Mouse (Mus musculus) cortical plate, adult 2 months (tissue): Measurements from ENCODE around the gene 4930402H24Rik. TPM values are rescaled to one million over a fixed set of nuclear protein-coding genes. Genes with fewer than 3 reads are reported as not detected.

Experiments
- H3K27ac ChIP-seq: fragments of 200-500 bp; 2 replicates; pipeline ENCODE4 v1.5.1; 2012; ENCODE audit warnings: low read length, control low read depth, inconsistent platforms; ENCODE audit not compliant: insufficient read depth
- H3K4me1 ChIP-seq: fragments of 200-500 bp; 2 replicates; pipeline ENCODE4 v1.6.1; 2011; ENCODE audit warnings: low read length; ENCODE audit not compliant: control insufficient read depth, insufficient read depth
- H3K4me3 ChIP-seq: fragments of 200-500 bp; 2 replicates; pipeline ENCODE4 v1.5.1; 2011; ENCODE audit warnings: mild to moderate bottlenecking, low read length, control low read depth; ENCODE audit not compliant: insufficient read depth
- CTCF ChIP-seq: fragments of 200-500 bp; IDR thresholded peaks from 2 replicates; pipeline ENCODE4 v1.5.1; 2011; ENCODE audit warnings: mild to moderate bottlenecking, control low read depth, low read length; ENCODE audit not compliant: insufficient read depth; ENCODE audit errors: extremely low read depth
- POLR2A ChIP-seq: fragments of 200-500 bp; IDR thresholded peaks from 2 replicates; pipeline ENCODE4 v1.6.1; 2011; ENCODE audit warnings: mild to moderate bottlenecking, low read length, control low read depth; ENCODE audit not compliant: insufficient read depth; ENCODE audit errors: extremely low read depth
- polyA plus RNA-seq: library from polyadenylated mRNA; depleted of rRNA; stranded (reverse); fragments of >200 nt; gene quantifications from 2 replicates; pipeline ENCODE4 v1.2.3, GENCODE M21; 2012

4930402H24Rik gene
- polyA plus RNA-seq, 1 experiment, result 62.4 TPM

- H3K4me1 ChIP-seq, result peaks cover 4% of the 10 kb centered on the region
- TF ChIP-seq POLR2A (no peak), CTCF (no peak)
- peak overlapping the region; percentile 71; the same call in 1 of the 2 replicates for H3K27ac ChIP-seq
- no peak overlapping the region for H3K4me3 ChIP-seq
Measured at GRCm38 (mm10) chr2:130789642-130790041, 116.6 kb downstream of the 4930402H24Rik start.

- H3K4me1 ChIP-seq, result peaks cover 4% of the 10 kb centered on the region
- no peak for TF ChIP-seq CTCF
- TF ChIP-seq POLR2A, result no peak
- no peak overlapping the region for H3K4me3 ChIP-seq
- no peak overlapping the region for H3K27ac ChIP-seq
Measured at GRCm38 (mm10) chr2:130789039-130789438, 117.2 kb downstream of the 4930402H24Rik start.

GRCm38 (mm10) chr2:130784939-130785338, 121.3 kb downstream of the 4930402H24Rik start:
- Histone ChIP-seq H3K4me1 (peaks cover 4% of the 10 kb centered on the region), H3K4me3 (no peak overlapping the region), H3K27ac (no peak overlapping the region)
- TF ChIP-seq CTCF, result no peak
- no peak for TF ChIP-seq POLR2A

DNA sequence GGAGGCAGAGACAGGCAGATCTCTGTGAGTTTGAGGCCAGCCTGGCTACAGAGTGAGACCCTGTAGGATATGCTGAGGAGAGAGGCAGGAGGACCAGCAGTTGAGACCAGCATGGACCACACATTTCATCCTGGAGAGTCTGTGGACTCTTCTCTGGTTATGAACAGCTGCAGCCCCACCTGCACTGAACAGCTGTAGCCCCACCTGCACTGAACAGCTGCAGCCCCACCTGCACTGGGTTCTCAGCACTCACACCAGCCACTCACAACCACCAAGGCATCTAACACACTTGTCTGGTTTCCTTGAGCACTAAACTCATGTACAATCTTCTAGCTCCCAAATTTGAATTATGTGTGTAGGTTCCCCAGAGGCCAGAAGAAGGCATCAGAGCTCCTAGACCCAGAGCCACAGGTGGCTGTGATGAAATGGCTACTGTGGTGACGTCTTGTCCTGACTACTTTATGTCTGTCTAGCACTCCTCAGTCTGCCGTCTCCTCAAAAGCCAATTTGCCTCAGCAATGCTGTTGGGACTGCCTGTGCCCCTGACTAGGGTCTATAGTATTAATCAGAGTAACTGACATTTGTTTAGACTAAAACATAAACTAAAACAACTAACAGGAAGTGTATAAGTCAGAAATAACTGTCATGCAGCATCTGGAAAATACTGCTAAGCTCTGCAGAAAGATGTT, 125.4 kb downstream of the 4930402H24Rik start:
- H3K4me3 ChIP-seq, result no peak overlapping the region
- no peak overlapping the region for H3K27ac ChIP-seq
- TF ChIP-seq CTCF, result no peak
- no peak for TF ChIP-seq POLR2A
- no peaks in the 10 kb centered on the region for H3K4me1 ChIP-seq

DNA sequence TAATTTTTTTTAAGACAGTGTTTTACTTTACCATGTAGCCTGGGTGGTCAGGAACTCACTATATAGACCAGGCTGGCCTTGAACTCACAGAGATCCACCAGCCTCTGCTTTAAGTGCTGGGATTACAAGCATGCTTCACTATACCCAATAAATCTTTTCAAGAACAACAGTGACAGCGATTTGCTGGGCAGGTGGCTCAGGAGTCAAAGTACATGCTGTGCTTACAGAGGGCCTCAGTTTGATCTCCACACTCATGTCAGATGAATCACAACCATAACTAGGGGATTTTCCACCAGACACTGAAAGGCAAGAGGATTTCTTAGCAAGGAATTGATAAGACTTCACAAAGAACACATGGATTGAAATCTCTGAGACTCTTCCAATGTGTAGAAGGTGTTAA, 126.3 kb downstream of the 4930402H24Rik start:
- no peak overlapping the region for H3K4me3 ChIP-seq
- TF ChIP-seq POLR2A, result no peak
- TF ChIP-seq CTCF, result no peak
- no peaks in the 10 kb centered on the region for H3K4me1 ChIP-seq
- no peak overlapping the region for H3K27ac ChIP-seq

- no peak for TF ChIP-seq POLR2A
- no peak for TF ChIP-seq CTCF
- H3K4me3 ChIP-seq, result no peak overlapping the region
- H3K4me1 ChIP-seq, result no peaks in the 10 kb centered on the region
- H3K27ac ChIP-seq, result no peak overlapping the region
Measured at GRCm38 (mm10) chr2:130776610-130777009, 129.6 kb downstream of the 4930402H24Rik start.

GRCm38 (mm10) chr2:130767483-130767882, 138.7 kb downstream of the 4930402H24Rik start:
- TF ChIP-seq POLR2A (no peak), CTCF (peak; percentile 37; the same call in 1 of the 2 replicates)

DNA sequence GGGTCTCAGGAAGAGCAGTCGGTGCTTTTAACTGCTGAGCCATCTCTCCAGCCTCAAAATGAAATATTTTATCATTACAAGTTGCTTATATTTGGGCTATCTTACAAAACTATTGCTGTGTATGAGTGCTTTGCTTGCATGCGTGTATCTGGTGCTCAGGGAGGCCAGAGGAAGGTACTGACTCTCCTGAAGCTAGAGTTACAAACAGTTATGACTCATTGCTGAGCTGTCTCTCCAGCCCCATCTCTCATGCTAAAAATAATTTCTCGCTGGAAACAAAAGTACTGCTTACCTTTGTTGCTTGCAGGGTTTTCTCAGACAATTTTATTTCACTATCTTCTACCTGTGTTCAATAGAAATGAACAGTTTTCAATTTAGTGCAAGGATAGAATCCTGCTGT, 140.8 kb downstream of the 4930402H24Rik start:
- no peak for TF ChIP-seq CTCF
- TF ChIP-seq POLR2A, result no peak
- Histone ChIP-seq H3K4me1 (peaks cover 3% of the 10 kb centered on the region; the same call in 1 of the 2 replicates), H3K4me3 (no peak overlapping the region), H3K27ac (no peak overlapping the region)

More at GRCm38 (mm10) chr2:130767483-130767882, 138.7 kb downstream of the 4930402H24Rik start:
- Histone ChIP-seq H3K27ac (no peak overlapping the region), H3K4me3 (no peak overlapping the region), H3K4me1 (peaks cover 3% of the 10 kb centered on the region; the same call in 1 of the 2 replicates)

DNA sequence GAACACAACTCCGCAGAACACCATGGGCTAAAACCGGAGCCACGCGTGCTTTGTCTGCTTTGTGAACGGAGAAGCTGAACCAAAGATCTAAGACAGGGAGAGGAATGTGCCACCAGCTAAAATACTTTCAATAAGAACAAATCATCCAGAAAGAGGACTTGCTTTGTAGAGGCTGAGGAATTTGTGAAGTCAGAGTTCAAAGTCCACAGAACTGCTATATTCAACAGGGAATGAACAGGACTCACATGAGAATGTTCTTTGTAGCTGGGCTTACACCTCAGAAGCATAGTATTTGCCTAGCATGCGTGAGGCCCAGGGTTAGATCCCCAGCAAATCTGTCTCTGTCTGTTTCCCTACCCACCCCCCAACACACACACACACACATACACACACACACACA, 145.3 kb downstream of the 4930402H24Rik start:
- H3K27ac ChIP-seq, result no peak overlapping the region
- peaks cover 2% of the 10 kb centered on the region; the same call in 1 of the 2 replicates for H3K4me1 ChIP-seq
- no peak overlapping the region for H3K4me3 ChIP-seq
- no peak for TF ChIP-seq CTCF
- TF ChIP-seq POLR2A, result no peak

- Histone ChIP-seq H3K27ac (no peak overlapping the region), H3K4me1 (no peaks in the 10 kb centered on the region; the same call in 1 of the 2 replicates), H3K4me3 (no peak overlapping the region)
- TF ChIP-seq POLR2A, result no peak
- no peak for TF ChIP-seq CTCF
Measured at GRCm38 (mm10) chr2:130755061-130755607, 151.1 kb downstream of the 4930402H24Rik start.
